Mouse (Mus musculus): Measurements from ENCODE around the gene Dnajc17.

GRCm38 (mm10) chr2:119208344-119209175, at the start of gene Dnajc17, which contains the start of gene Zfyve19:
- TF ChIP-seq CTCF (IDR thresholded peaks at IDR 0.05; ENCODE audit: low read depth) (no peak), EP300 (IDR thresholded peaks at IDR 0.05; ENCODE audit: low read depth) (no peak)

All from liver, postnatal 0 days (tissue).